Mouse (Mus musculus) liver, embryonic 14.5 days (tissue): ENCODE data around the gene Fhl2.

Experiments used
- CTCF ChIP-seq: IDR thresholded peaks from 2 replicates; pipeline ENCODE4 v1.5.1; 2016; ENCODE audit warnings: antibody characterized with exemption, low read depth, control low read depth
- EP300 ChIP-seq: IDR thresholded peaks from 2 replicates; pipeline ENCODE4 v1.6.1; 2016; ENCODE audit warnings: antibody characterized with exemption, low read depth

DNA sequence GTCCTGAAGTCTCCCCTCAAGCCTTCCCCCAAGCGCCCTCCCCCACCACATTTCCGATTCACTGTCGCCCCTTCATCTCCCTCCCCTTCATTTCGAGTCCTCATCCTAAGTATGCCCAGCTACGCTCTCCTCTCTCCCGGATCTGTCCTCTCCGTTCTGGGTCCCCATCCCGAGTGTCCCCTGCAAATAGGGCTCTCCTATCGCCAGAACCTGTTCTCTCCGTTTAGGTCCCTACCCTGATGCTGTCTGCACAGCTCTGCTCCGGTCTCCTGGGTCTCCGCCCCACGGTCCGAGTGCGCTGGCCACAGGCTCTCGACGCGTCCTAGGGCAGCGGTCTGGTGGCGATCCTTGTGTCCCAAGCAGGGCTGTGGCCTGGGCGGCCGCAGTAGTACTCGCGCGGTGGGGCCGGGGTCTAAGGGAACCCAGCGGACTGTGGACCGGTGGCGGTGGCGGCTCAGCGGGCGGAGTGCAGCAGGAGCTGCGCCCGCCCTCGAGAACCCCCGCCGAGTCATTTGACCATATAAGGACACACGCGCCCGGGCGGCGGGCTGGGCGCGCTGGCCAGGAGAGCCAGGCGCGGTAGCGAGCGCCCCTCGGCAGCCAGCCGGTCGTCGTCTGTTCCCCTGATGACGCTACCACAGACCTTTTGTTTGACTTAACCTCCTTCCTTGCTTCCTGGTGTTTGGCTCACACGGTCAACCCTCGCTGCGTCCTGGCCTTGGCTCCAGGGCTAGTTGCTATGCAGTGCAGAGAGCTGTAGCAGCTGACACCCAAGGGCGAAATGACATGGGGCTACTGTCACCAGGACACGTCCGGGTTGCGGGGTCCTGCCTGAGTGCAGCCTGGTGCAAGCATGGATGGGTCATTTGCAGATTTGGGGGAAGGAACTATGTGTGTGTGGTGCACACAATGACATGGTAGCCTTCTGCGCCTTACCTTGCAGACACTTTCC lies 33.0 kb downstream of the Fhl2 start:
- TF ChIP-seq CTCF, result no peak
- TF ChIP-seq EP300, result no peak
